Mouse (Mus musculus): ENCODE data around the gene Ccn5. TPM values are rescaled to one million over a fixed set of nuclear protein-coding genes. Genes with fewer than 3 reads are reported as not detected.
A peak's percentile ranks its signal among the peaks of the same experiment; 100 is the strongest.

Gene Ccn5
- polyA plus RNA-seq, 1 experiment from 2014 or later: 0.31 TPM

GRCm38 (mm10) chr2:163826494-163826893, 5.8 kb downstream of the Ccn5 start:
- Histone ChIP-seq H3K27ac (ENCODE audit: low read depth, low read length) (no peak overlapping the region), H3K4me2 (ENCODE audit: low read length) (no peak overlapping the region), H3K4me1 (ENCODE audit: control insufficient read depth, insufficient read depth, low read depth, low read length) (no peaks in the 10 kb centered on the region), H3K9me3 (ENCODE audit: control insufficient read depth, low read length) (no peaks in the 10 kb centered on the region), H3K36me3 (ENCODE audit: control insufficient read depth, insufficient read depth, low read length) (no peaks in the 10 kb centered on the region), H3K9ac (ENCODE audit: low read depth, low read length) (no peak overlapping the region), H3K27me3 (replicated peaks; ENCODE audit: control insufficient read depth, insufficient read depth, low read length) (no peaks in the 10 kb centered on the region), H3K4me3 (ENCODE audit: low read length) (no peak overlapping the region)
- ATAC-seq: no peak
- 51% methylated on average over 5 of the region's 5 CpGs for WGBS

- H3K4me1 ChIP-seq (ENCODE audit: control insufficient read depth, insufficient read depth, low read depth, low read length): no peaks in the 10 kb centered on the region
- no peak for ATAC-seq
- H3K27me3 ChIP-seq (replicated peaks; ENCODE audit: control insufficient read depth, insufficient read depth, low read length): no peaks in the 10 kb centered on the region
- H3K4me3 ChIP-seq (ENCODE audit: low read length): no peak overlapping the region
- H3K4me2 ChIP-seq (ENCODE audit: low read length): no peak overlapping the region
- H3K9ac ChIP-seq (ENCODE audit: low read depth, low read length): no peak overlapping the region
- no peaks in the 10 kb centered on the region for H3K9me3 ChIP-seq (ENCODE audit: control insufficient read depth, low read length)
- no peaks in the 10 kb centered on the region for H3K36me3 ChIP-seq (ENCODE audit: control insufficient read depth, insufficient read depth, low read length)
- no peak overlapping the region for H3K27ac ChIP-seq (ENCODE audit: low read depth, low read length)
- 50% methylated on average over 1 of the region's 1 CpGs for WGBS
Measured at GRCm38 (mm10) chr2:163831163-163831562, 10.5 kb downstream of the Ccn5 start.

GRCm38 (mm10) chr2:163838043-163838442, 17.4 kb downstream of the Ccn5 start:
- no peaks in the 10 kb centered on the region for H3K36me3 ChIP-seq (ENCODE audit: control insufficient read depth, insufficient read depth, low read length)
- H3K4me1 ChIP-seq (ENCODE audit: control insufficient read depth, insufficient read depth, low read depth, low read length): no peaks in the 10 kb centered on the region
- WGBS: 29% methylated on average over 9 of the region's 9 CpGs
- H3K9ac ChIP-seq (ENCODE audit: low read depth, low read length): no peak overlapping the region
- H3K27me3 ChIP-seq (replicated peaks; ENCODE audit: control insufficient read depth, insufficient read depth, low read length): no peaks in the 10 kb centered on the region
- no peak overlapping the region for H3K4me2 ChIP-seq (ENCODE audit: low read length)
- 0 out of 2 replicates have a peak, but pooled peaks cover 2% of the 10 kb centered on the region for H3K9me3 ChIP-seq (ENCODE audit: control insufficient read depth, low read length)
- no peak overlapping the region for H3K27ac ChIP-seq (ENCODE audit: low read depth, low read length)
- H3K4me3 ChIP-seq (ENCODE audit: low read length): no peak overlapping the region
- ATAC-seq: peak; percentile 70

GRCm38 (mm10) chr2:163839519-163839918, 18.9 kb downstream of the Ccn5 start:
- Histone ChIP-seq H3K9ac (ENCODE audit: low read depth, low read length) (no peak overlapping the region), H3K27me3 (replicated peaks; ENCODE audit: control insufficient read depth, insufficient read depth, low read length) (no peaks in the 10 kb centered on the region), H3K36me3 (ENCODE audit: control insufficient read depth, insufficient read depth, low read length) (no peaks in the 10 kb centered on the region), H3K27ac (ENCODE audit: low read depth, low read length) (no peak overlapping the region), H3K4me2 (ENCODE audit: low read length) (no peak overlapping the region), H3K9me3 (ENCODE audit: control insufficient read depth, low read length) (0 out of 2 replicates have a peak, but pooled peaks cover 2% of the 10 kb centered on the region), H3K4me3 (ENCODE audit: low read length) (no peak overlapping the region), H3K4me1 (ENCODE audit: control insufficient read depth, insufficient read depth, low read depth, low read length) (no peaks in the 10 kb centered on the region)
- 36% methylated on average over 6 of the region's 6 CpGs for WGBS
- peak; percentile 71 for ATAC-seq

- 66% methylated on average over 4 of the region's 4 CpGs for WGBS
- H3K27ac ChIP-seq (ENCODE audit: low read depth, low read length): no peak overlapping the region
- no peaks in the 10 kb centered on the region for H3K9me3 ChIP-seq (ENCODE audit: control insufficient read depth, low read length)
- no peak overlapping the region for H3K4me3 ChIP-seq (ENCODE audit: low read length)
- ATAC-seq: no peak
- H3K4me1 ChIP-seq (ENCODE audit: control insufficient read depth, insufficient read depth, low read depth, low read length): no peaks in the 10 kb centered on the region
- no peaks in the 10 kb centered on the region for H3K36me3 ChIP-seq (ENCODE audit: control insufficient read depth, insufficient read depth, low read length)
- H3K9ac ChIP-seq (ENCODE audit: low read depth, low read length): no peak overlapping the region
- H3K27me3 ChIP-seq (replicated peaks; ENCODE audit: control insufficient read depth, insufficient read depth, low read length): no peaks in the 10 kb centered on the region
- H3K4me2 ChIP-seq (ENCODE audit: low read length): no peak overlapping the region
Measured at GRCm38 (mm10) chr2:163842043-163842442, 21.4 kb downstream of the Ccn5 start.

GRCm38 (mm10) chr2:163853461-163853901, 32.8 kb downstream of the Ccn5 start, which contains the start of gene Kcnk15:
Gene Kcnk15, plus strand, starts transcription at chr2:163853651.
- Histone ChIP-seq H3K9me3 (ENCODE audit: control insufficient read depth, low read length) (no peaks in the 10 kb centered on the region), H3K4me1 (ENCODE audit: control insufficient read depth, insufficient read depth, low read depth, low read length) (peaks cover 6% of the 10 kb centered on the region; the same call in 1 of the 2 replicates), H3K27ac (ENCODE audit: low read depth, low read length) (no peak within 1 kb of the TSS), H3K9ac (ENCODE audit: low read depth, low read length) (peak within 1 kb of the TSS; percentile 38; the same call in 1 of the 2 replicates), H3K36me3 (ENCODE audit: control insufficient read depth, insufficient read depth, low read length) (no peaks in the 10 kb centered on the region), H3K27me3 (replicated peaks; ENCODE audit: control insufficient read depth, insufficient read depth, low read length) (peaks cover 60% of the 10 kb centered on the region), H3K4me2 (ENCODE audit: low read length) (peak within 1 kb of the TSS; percentile 48), H3K4me3 (ENCODE audit: low read length) (peak within 1 kb of the TSS; percentile 35)
- ATAC-seq: no peak
- WGBS: 1% methylated on average over 34 of the region's 38 CpGs

- no peaks in the 10 kb centered on the region for H3K36me3 ChIP-seq (ENCODE audit: control insufficient read depth, insufficient read depth, low read length)
- no peak overlapping the region for H3K27ac ChIP-seq (ENCODE audit: low read depth, low read length)
- no peak overlapping the region for H3K9ac ChIP-seq (ENCODE audit: low read depth, low read length)
- H3K4me2 ChIP-seq (ENCODE audit: low read length): no peak overlapping the region
- no peak for ATAC-seq
- no peak overlapping the region for H3K4me3 ChIP-seq (ENCODE audit: low read length)
- WGBS: 83% methylated on average over 6 of the region's 6 CpGs
- H3K4me1 ChIP-seq (ENCODE audit: control insufficient read depth, insufficient read depth, low read depth, low read length): peaks cover 6% of the 10 kb centered on the region; the same call in 1 of the 2 replicates
- H3K9me3 ChIP-seq (ENCODE audit: control insufficient read depth, low read length): no peaks in the 10 kb centered on the region
- peaks cover 44% of the 10 kb centered on the region for H3K27me3 ChIP-seq (replicated peaks; ENCODE audit: control insufficient read depth, insufficient read depth, low read length)
Measured at GRCm38 (mm10) chr2:163857233-163857632, 36.6 kb downstream of the Ccn5 start.

- 15% methylated on average over 50 of the region's 50 CpGs for WGBS
- Histone ChIP-seq H3K36me3 (ENCODE audit: control insufficient read depth, insufficient read depth, low read length) (0 out of 2 replicates have a peak, but pooled peaks cover 6% of the 10 kb centered on the region), H3K4me3 (ENCODE audit: low read length) (peak overlapping the region; percentile 9; the same call in 1 of the 2 replicates), H3K27ac (ENCODE audit: low read depth, low read length) (no peak overlapping the region), H3K9ac (ENCODE audit: low read depth, low read length) (peak overlapping the region; percentile 34), H3K4me1 (ENCODE audit: control insufficient read depth, insufficient read depth, low read depth, low read length) (peaks cover 6% of the 10 kb centered on the region; the same call in 1 of the 2 replicates), H3K9me3 (ENCODE audit: control insufficient read depth, low read length) (no peaks in the 10 kb centered on the region), H3K4me2 (ENCODE audit: low read length) (peak overlapping the region; percentile 49), H3K27me3 (replicated peaks; ENCODE audit: control insufficient read depth, insufficient read depth, low read length) (peaks cover 37% of the 10 kb centered on the region)
- ATAC-seq: peak; percentile 78
Measured at GRCm38 (mm10) chr2:163858254-163858947, 37.7 kb downstream of the Ccn5 start.

GRCm38 (mm10) chr2:163865311-163865710, 44.6 kb downstream of the Ccn5 start:
- Histone ChIP-seq H3K4me3 (ENCODE audit: low read length) (no peak overlapping the region), H3K27me3 (replicated peaks; ENCODE audit: control insufficient read depth, insufficient read depth, low read length) (no peaks in the 10 kb centered on the region), H3K27ac (ENCODE audit: low read depth, low read length) (no peak overlapping the region), H3K9ac (ENCODE audit: low read depth, low read length) (no peak overlapping the region), H3K4me1 (ENCODE audit: control insufficient read depth, insufficient read depth, low read depth, low read length) (peaks cover 4% of the 10 kb centered on the region; the same call in 1 of the 2 replicates), H3K9me3 (ENCODE audit: control insufficient read depth, low read length) (no peaks in the 10 kb centered on the region), H3K4me2 (ENCODE audit: low read length) (no peak overlapping the region), H3K36me3 (ENCODE audit: control insufficient read depth, insufficient read depth, low read length) (0 out of 2 replicates have a peak, but pooled peaks cover 8% of the 10 kb centered on the region)
- no peak for ATAC-seq
- WGBS: 89% methylated on average over 5 of the region's 5 CpGs
